ENCODE assay signal across 20 mouse cellular contexts in the genomic region with DNA sequence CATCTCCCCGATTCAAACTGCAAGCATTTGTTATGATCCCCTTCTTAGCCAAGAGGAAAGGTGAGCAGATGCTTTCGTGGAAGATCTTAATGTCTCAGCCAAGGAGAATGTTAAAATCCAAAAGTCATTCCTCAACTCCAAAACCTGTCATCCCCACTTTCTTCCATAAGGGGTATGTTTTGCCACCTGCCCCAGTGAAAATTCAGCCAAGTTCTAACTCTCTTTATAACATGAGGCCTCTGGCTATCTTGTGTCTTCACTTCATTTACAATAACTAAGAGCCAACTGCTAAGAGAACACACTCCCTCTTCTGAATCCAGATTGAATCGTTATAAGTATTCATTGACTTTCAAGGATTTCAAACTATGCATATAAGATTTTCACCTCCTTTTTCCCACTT.
A peak's percentile ranks its signal among the peaks of the same experiment; 100 is the strongest.
DNase-seq lines count a peak whose midpoint lies in the region; ATAC-seq and TF ChIP-seq lines count a peak whose summit lies in the region.
"Had no signal": no experiment of that assay in that cellular context is flagged by ENCODE, and none has a peak within 500 bp of the region (broad histone marks: within the 10 kb centered on the region; RNA-seq: fewer than 3 reads in every experiment).

No protein-coding gene starts in this region.

- H3K27ac ChIP-seq in forebrain, postnatal 0 days (ENCODE audit: low read depth, low read length), result no peak overlapping the region
- no peak overlapping the region for H3K27ac ChIP-seq in forebrain, embryonic 15.5 days (replicated peaks)

- 58% methylated on average over 3 of the region's 3 CpGs for WGBS in forebrain, postnatal 0 days
- WGBS in forebrain, embryonic 15.5 days, result 73% methylated on average over 3 of the region's 3 CpGs

- H3K9me3 ChIP-seq in forebrain, postnatal 0 days (ENCODE audit: low read length), result no peaks in the 10 kb centered on the region
- no peaks in the 10 kb centered on the region for H3K9me3 ChIP-seq in forebrain, embryonic 15.5 days
- H3K9me3 ChIP-seq: G1E had no signal

- no peak for TF ChIP-seq CTCF in forebrain, postnatal 0 days (IDR thresholded peaks at IDR 0.05; ENCODE audit: low read depth)

- ATAC-seq in forebrain, postnatal 0 days, result peak; percentile 64
- no peak for ATAC-seq in forebrain, embryonic 15.5 days (replicated peaks)
- ATAC-seq: activated CD4-positive, CD25-positive, alpha-beta regulatory T cell, adult 4 months; CD4-positive, CD25-positive, alpha-beta regulatory T cell, adult 4 months; Patski had no signal

- no peak overlapping the region for H3K4me2 ChIP-seq in forebrain, postnatal 0 days (ENCODE audit: low read depth)
- H3K4me2 ChIP-seq in forebrain, embryonic 15.5 days (replicated peaks), result no peak overlapping the region

- DNase-seq in forebrain, postnatal 0 days, result peak; percentile 69
- DNase-seq in brain, embryonic 18.5 days (ENCODE audit: low read depth, low spot score), result peak; percentile 43
- DNase-seq in frontal cortex, adult 2 months (ENCODE audit: extremely low spot score in 1 of 2, low spot score in 1 of 2), result no peak
- DNase-seq: adrenal gland, adult 2 months; adrenal gland, adult 8-10 months; adrenal gland, postnatal 10 days; adrenal gland, postnatal 14 days; adrenal gland, postnatal 25 days; adrenal gland, postnatal 36 days; B cell, adult 2 months; cerebellum, adult 11 months; cerebellum, adult 11-12 months; cerebellum, adult 18-20 months; cerebellum, adult 2 months had no signal

- H3K27me3 ChIP-seq in forebrain, postnatal 0 days (ENCODE audit: insufficient read depth, low read length), result no peaks in the 10 kb centered on the region
- no peaks in the 10 kb centered on the region for H3K27me3 ChIP-seq in forebrain, embryonic 15.5 days
- H3K27me3 ChIP-seq: CH12.LX had no signal

- H3K4me1 ChIP-seq in forebrain, postnatal 0 days (ENCODE audit: insufficient read depth), result no peaks in the 10 kb centered on the region
- H3K4me1 ChIP-seq in forebrain, embryonic 15.5 days, result no peaks in the 10 kb centered on the region

- no peak overlapping the region for H3K4me3 ChIP-seq in forebrain, postnatal 0 days (ENCODE audit: low read depth, low read length)
- no peak overlapping the region for H3K4me3 ChIP-seq in forebrain, embryonic 15.5 days

- H3K9ac ChIP-seq in forebrain, postnatal 0 days, result no peak overlapping the region
- H3K9ac ChIP-seq in forebrain, embryonic 15.5 days (replicated peaks), result no peak overlapping the region

- no peaks in the 10 kb centered on the region for H3K36me3 ChIP-seq in forebrain, postnatal 0 days (ENCODE audit: insufficient read depth)
- no peaks in the 10 kb centered on the region for H3K36me3 ChIP-seq in forebrain, embryonic 15.5 days
- H3K36me3 ChIP-seq: G1E had no signal

Comparison
In these comparisons a context has a peak if more than half of its experiments do, and no peak if none do; other contexts are left out.
1. DNase-seq: peak in forebrain, postnatal 0 days (single experiment) and brain, embryonic 18.5 days (single experiment); none in frontal cortex, adult 2 months (0 of 2).